Mouse (Mus musculus) 3134 (cell line): ENCODE data around the gene Zfp108.
A peak's percentile ranks its signal among the peaks of the same experiment; 100 is the strongest.

Source experiments
- DNase-seq: peaks from one replicate; pipeline ENCODE4 v3.0.0-alpha.2; 2011; ENCODE audit warnings: low spot score; ENCODE audit not compliant: insufficient read length; ENCODE audit errors: extremely low read depth

The Zfp108 gene

DNA sequence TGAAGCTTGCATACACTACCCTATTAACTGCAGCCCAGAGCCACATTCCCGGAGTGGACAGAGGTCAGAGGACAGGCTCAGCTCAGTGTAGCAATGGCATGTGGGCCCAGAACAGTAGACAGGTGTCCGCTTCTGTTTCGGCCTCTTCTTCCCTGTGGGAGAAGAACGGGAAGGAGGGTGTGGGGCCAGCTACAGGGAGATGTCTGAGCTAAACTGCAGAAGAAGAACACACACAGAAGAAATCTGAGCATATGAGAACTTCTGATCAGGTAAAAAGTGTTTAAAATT lies 26.2 kb downstream of the Zfp108 start:
- no peak for DNase-seq

DNA sequence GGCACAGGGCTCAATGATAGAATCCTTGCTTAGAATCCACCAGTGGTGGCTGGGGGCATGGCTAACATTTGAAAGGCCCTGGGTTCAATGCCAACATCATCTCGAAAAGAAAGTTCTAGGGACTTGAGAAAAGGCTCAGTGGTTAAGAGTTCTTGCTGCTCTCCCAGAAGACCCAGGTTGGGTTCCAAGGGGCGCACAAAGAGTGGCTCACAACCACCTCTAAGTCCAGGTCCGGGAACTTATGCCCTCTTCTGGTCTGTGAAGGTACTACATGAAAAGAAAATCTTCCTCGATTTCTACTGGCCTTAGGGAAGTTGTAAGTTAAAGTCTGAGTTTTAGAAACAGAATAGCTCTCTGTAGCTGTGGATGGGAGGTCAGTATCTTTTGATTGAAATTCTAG lies 31.5 kb downstream of the Zfp108 start:
- no peak for DNase-seq

DNA sequence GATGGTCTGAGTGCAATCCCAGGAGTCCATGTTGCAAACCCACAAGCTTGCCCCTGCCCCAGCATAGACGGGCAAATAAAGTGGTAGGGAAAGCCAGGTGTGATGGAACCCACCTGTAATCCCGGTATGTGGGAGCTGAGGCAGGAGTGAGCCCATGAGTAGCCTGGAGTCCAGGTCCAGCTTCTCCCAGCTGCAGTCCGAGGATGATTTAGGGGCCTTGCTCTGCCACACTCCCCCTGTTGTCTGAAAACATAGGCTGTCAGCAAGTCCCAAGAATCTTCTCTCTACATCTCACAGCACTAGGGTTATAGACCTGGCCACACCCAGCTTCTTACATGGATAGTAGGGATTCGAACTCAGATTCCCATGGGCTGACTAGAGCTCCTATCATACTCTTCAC lies 32.3 kb downstream of the Zfp108 start:
- DNase-seq, result no peak

DNA sequence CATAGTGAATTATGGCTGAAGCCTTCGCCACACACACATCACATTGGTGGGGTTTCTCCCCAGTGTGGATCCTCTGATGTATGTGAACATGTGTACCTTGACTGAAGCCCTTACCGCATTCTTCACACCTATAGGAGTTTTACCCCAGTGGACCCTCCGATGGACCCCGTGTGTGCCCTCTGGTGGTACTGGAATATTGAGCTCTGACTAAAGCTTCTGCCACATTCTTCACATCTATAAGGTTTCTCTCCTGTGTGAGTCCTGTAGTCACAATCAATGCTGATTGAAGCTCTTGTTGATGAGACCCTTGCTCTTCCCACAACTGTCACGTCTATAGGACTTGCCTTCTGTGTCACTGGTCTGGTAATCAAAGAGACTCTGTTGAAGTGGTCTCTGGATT lies 33.1 kb downstream of the Zfp108 start:
- DNase-seq, result no peak

DNA sequence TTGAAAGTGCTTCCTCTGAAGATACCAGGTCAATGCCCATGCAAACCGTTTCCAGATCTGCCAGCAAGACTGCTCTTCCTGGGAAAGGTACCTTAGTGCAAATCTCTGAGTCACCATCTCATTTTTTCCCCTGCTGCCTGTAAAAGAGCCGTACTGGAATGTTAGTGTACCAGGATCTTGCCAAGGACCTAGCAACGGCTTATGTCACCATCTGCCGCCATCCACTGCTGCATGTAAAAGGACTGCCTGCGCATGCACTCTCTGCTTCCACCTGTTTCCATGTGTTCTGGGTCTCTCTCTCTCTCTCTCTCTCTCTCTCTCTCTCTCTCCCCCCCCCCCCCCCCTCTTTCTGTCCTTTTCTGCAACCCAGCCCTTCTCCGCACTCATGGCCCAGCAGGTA lies 33.9 kb downstream of the Zfp108 start:
- no peak for DNase-seq

DNA sequence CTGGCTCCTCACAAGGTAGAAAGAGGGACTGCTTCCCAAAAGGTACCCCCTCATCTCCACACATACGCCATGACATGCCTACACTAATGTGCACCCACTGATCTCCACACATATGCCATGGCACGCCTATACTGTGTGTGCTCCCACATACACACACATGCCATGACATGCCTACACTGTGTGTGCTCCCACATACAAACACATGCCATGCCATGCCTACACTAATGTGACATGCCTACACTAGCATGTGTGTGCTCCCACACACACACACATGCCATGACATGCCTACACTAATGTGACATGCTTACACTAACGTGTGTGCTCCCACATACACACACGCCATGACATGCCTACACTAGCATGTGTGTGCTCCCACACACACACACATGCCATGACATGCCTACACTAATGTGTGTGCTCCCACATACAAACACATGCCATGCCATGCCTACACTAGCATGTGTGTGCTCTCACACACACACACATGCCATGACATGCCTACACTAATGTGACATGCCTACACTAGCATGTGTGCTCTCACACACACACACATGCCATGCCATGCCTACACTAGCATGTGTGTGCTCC lies 35.6 kb downstream of the Zfp108 start:
- DNase-seq, result no peak

DNA sequence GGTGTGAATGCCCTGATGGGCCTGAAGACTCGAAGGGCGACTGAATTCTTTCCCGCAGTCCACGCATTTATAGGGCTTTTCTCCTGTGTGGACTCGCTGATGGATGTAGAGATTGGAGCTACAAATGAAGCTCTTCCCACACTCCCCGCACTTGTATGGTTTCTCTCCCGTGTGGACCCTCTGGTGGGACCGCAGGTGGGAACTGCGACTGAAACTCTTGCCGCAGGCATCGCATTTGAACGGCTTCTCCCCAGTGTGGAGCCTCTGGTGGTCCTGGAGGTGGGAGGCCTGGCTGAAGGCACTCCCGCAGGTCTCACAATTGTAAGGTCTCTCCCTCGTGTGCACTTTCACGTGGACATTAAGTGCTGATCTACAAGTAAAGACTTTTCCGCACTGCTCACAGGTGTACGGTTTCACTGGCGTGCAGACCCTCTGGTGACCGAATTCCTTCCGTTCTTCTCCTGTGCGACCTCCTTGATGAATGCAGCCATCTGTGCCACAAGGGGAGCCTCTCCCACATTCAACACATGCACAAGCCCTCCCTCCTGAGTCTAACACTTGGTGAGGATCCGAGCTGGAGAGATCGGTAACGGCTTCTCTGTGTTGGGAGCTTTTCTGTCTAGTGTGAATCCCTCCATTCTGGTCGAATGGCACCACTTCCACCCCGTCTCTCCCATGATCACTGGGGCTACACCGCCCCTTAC lies 36.9 kb downstream of the Zfp108 start:
- DNase-seq, result no peak

DNA sequence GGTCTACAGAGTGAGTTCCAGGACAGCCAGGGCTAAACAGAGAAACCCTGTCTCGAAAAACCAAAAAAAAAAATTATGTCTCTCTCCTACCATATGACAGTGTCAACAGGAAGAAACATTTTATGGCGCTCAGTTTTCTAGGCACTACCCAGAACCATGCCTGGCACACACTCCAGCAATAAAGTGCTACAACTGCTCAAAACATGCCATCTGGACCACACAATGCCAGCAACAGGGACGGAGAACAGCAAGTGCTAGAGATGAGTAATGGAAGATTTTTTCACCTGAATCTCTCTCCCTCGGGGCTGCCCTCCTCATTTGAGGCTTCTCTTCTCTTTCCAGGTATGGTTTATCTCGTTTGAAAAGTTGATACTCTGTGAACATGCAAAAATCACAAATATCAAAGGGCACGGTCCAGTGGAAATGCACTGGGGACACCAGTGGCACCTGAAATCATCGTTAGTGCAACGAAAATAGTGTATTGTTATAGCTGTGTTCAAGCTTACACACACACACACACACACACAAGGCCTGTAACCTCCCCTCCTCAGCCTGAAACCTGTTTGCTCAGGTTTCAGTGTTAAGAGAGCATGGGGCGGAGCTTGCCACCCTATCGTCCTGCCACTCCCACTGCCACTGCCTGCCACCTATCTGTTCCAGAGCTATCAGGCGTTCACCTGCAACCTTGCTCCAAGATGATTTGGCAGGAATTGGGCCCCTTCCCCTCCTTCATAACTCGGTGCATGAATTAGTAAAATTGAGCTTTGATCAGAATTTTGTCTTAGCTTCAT lies 38.7 kb downstream of the Zfp108 start:
- DNase-seq, result no peak

DNA sequence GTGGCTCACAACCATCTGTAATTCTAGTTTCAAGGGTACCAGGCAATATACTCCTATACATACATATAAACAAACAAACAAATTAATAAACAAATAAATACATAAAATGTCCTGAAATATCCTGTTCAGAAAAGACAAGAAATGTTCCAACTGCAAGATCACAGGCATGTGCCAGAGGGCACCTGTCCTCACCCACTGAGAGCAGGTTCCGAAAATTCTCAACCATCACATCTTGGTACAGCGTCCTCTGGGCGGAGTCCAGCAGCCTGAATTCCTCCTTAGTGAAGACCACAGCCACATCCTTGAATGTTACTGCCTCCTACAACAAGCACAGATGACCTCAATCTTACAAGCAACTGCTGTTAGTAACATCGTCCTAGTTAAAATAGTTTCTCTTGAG lies 40.2 kb downstream of the Zfp108 start:
- no peak for DNase-seq

DNA sequence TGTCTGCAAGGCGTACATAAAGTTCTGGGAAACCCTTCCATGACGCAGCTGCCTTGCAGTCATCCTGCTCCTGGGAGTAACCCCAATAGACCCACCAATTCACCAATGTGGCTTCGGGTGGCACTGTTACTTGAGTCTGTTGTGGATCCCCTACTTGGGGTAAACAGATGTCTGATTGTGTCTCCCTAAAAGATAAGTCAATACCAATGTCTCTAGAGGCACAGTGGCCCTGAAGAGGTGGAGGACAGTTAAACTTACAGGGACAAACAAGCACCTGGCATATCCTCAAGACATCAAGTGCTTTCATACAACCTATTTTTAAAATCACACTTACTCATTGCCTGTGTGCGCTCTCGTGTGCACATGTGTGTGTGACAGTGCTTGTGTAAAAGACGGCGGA lies 40.8 kb downstream of the Zfp108 start:
- no peak for DNase-seq

DNA sequence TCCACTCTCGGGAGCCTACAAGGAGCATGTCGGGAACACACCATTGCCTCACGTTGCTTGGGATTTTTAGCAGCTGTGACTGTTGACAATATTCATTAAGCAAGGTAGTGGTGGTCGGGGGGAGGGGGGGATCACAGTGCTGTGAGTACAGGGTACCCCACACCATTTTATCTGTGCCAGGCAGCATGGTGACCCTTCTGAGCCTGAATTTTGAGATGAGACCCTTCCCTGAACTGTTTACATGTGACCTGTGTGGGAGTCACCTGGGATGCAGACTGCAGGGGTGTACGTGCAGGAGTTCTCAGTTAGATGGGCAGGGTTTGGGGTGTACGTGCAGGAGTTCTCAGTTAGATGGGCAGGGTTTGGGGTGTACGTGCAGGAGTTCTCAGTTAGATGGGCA lies 41.8 kb downstream of the Zfp108 start:
- DNase-seq, result no peak

DNA sequence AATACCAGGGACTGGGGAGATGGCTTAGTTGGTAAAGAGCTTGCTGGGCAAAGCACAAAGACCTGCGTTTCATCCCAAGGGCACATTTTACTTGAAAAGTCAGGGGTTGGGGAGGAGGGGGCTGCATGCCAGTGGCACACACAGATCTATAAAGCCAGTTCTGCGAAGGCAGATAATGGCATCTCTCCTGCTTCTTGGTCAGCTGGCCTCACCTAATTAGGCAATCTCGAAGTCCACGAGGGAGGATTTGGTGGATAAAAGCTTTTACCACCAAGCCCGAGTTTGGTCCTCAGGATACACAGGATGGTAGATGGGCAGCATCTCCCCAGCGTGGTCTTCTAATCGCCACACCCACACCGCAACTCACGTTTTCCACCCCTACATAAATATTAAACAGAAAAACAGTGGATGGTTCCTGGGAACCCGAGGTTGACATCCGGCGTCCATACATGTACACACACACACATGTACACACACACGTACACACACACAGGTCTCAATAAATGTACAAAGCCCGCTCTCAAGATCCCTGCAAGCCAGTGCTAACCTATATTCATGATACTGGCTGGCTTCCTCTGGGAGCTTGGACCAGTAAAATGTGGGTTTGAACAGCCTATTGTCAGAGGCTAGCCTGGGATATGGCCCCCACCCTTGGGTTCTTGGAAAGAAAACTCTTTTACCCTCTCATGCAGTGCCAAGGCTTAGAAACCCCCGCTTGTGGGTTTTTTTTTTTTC lies 42.9 kb downstream of the Zfp108 start:
- DNase-seq, result no peak

DNA sequence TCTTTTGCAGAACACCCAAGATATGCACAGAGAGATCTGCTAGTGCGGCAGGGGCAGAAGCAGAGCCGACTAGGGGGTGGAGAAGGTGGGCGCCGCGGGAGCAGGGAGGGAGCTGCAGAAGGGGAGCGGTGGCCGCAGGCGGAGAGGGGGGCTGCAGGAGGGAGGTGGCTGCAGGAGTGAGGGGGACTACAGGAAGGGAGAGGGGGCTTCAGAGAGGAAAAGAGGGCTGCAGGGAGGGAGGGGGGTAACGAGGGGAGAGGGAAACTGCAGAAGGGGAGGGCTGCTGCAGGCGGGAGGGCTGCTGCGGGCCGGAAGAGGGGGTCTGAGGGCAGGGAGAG lies 44.0 kb downstream of the Zfp108 start:
- no peak for DNase-seq

DNA sequence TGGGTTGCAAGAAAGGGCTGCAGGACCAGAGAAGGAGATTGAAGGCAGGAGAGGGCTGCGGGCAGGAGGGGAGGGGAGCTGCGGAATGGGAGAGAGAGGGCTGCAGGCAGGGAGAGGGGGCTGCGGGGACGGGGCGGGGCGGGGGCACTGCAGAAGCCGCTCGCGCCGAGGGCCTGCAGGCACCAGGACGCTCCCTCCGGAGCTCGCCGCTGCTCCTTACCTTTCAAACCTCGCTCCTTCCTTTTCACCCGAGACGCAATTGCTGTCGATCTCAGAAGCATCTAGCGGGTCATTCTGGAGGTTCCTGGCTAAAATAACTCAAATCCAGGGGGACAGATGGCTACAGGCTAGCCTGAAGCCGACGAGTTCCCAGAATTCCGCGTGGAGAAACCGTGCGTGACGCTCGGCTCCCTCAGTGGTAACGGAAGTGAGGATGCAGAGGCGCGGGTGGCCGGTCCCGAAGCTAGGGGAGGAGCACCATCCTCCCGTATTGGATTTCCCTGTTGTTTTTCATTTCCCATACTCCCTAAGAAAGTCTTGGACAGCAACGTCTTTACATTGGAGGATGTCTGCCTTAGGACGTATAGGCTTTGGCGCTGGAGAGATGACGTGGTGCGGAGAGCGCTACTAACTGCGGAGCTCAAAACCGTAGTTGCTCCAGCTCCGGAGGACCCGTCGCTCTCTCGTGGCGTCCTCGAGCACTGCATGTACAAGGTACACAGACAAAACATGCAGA lies 44.5 kb downstream of the Zfp108 start:
- DNase-seq, result peak; percentile 77

DNA sequence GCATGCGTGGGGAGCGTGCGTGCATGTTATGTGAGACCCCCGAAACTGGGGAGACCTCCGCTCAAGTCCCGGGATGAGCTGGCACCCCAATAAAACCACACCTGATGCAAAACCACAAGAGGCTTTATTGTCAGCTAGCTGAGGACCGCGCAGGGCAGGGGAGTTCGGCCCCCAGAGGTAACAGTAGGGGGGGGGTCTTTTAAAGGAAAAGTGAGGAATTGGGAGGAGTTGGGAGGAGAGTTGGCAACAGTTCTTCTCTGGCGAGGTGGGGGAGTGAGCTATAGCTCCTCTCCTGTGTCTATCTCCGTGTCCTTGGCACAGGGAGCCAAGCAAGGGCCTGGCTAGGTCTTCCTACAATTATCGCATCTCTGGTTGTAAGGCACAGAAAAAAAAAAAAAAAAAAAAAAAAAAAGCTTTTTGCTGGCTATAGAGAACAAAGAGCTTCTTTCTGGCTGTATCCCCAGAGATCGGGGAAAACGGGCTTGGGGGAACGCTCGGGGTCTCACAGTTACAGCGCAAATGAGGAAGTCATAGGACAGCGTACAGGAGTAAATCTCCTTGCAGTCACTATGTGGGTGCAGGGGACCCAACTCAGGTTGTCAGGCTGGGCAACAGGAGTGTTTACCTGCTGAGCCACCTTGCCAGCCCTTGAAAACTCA lies 45.4 kb downstream of the Zfp108 start:
- DNase-seq, result no peak

DNA sequence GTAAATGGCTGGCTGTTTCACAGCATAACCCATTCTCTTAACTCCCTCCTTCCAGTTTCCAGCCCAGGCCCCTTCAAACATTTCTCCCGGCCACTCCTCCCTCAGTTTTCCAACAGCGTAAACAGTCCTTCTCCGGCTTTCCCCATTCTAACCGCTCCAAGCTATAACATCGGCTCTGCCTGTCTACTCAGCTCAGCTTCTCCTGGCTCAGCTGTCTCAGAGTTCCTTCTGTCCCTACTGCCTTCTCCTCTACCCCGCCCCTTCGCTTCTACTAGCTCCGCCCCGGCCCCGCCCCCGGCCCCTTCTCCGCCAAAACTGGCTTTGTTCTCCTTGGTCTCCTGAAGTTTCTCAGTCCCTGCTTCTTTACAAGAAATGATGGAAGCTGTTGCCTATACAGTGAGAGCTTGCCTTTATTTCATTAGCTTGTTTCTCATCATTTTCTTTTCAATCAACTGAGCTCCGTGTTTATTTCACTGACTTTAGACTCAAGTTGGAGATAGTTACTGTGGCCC lies 46.2 kb downstream of the Zfp108 start, which contains the start of gene Zfp61:
Gene Zfp61 (minus strand): TSS at position 462 of the 512 bp plus-strand sequence.
- DNase-seq, result peak; percentile 72
